Mouse (Mus musculus) small intestine, adult 2 months (tissue): ENCODE measurements around the gene H2-Aa. TPM values are rescaled to one million over a fixed set of nuclear protein-coding genes. Genes with fewer than 3 reads are reported as not detected.

ENCODE experiments used
- H3K27ac ChIP-seq: fragments of 200-500 bp; 2 replicates; pipeline ENCODE4 v1.5.1; 2012; ENCODE audit warnings: low read depth, low read length, control low read depth, inconsistent platforms; ENCODE audit not compliant: insufficient read depth
- H3K27me3 ChIP-seq: fragments of 200-500 bp; 2 replicates; pipeline ENCODE4 v1.6.1; 2012; ENCODE audit warnings: mild to moderate bottlenecking, moderate library complexity, low read length, inconsistent platforms; ENCODE audit not compliant: control insufficient read depth, insufficient read depth
- H3K36me3 ChIP-seq: fragments of 200-500 bp; 2 replicates; pipeline ENCODE4 v1.6.1; 2012; ENCODE audit warnings: mild to moderate bottlenecking, low read length, control low read depth, inconsistent platforms; ENCODE audit not compliant: control insufficient read depth, insufficient read depth
- H3K4me1 ChIP-seq: fragments of 200-500 bp; 2 replicates; pipeline ENCODE4 v1.6.1; 2012; ENCODE audit warnings: low read length, inconsistent platforms, mixed read lengths; ENCODE audit not compliant: control insufficient read depth, insufficient read depth, insufficient read length
- H3K4me3 ChIP-seq: fragments of 200-500 bp; 2 replicates; pipeline ENCODE4 v1.5.1; 2012; ENCODE audit warnings: low read depth, mild to moderate bottlenecking, control low read depth, inconsistent platforms, low read length, moderate library complexity
- CTCF ChIP-seq: fragments of 200-500 bp; IDR thresholded peaks from 2 replicates; pipeline ENCODE4 v1.5.1; 2012; ENCODE audit warnings: low read depth, mild to moderate bottlenecking, control low read depth, inconsistent platforms, low read length, moderate library complexity, mixed read lengths; ENCODE audit not compliant: insufficient replicate concordance, insufficient read length; ENCODE audit errors: extremely low read depth
- POLR2A ChIP-seq: fragments of 200-500 bp; IDR thresholded peaks from 2 replicates; pipeline ENCODE4 v1.6.1; 2012; ENCODE audit warnings: low read depth, mild to moderate bottlenecking, control low read depth, inconsistent platforms, low read length, moderate library complexity
- WGBS: fragments of 180-500 bp; shearing (Covaris S2); methylation state at CpG from one replicate; pipeline ENCODE4 v1.1.7; 2018; 5-methylcytosine and 5-hydroxymethylcytosine counted together
- polyA plus RNA-seq: library from polyadenylated mRNA; depleted of rRNA; stranded (reverse); fragments of >200 nt; gene quantifications from 2 replicates; pipeline ENCODE4 v1.2.3, GENCODE M21; 2012

Gene H2-Aa
- polyA plus RNA-seq, 1 experiment = 792 TPM

DNA sequence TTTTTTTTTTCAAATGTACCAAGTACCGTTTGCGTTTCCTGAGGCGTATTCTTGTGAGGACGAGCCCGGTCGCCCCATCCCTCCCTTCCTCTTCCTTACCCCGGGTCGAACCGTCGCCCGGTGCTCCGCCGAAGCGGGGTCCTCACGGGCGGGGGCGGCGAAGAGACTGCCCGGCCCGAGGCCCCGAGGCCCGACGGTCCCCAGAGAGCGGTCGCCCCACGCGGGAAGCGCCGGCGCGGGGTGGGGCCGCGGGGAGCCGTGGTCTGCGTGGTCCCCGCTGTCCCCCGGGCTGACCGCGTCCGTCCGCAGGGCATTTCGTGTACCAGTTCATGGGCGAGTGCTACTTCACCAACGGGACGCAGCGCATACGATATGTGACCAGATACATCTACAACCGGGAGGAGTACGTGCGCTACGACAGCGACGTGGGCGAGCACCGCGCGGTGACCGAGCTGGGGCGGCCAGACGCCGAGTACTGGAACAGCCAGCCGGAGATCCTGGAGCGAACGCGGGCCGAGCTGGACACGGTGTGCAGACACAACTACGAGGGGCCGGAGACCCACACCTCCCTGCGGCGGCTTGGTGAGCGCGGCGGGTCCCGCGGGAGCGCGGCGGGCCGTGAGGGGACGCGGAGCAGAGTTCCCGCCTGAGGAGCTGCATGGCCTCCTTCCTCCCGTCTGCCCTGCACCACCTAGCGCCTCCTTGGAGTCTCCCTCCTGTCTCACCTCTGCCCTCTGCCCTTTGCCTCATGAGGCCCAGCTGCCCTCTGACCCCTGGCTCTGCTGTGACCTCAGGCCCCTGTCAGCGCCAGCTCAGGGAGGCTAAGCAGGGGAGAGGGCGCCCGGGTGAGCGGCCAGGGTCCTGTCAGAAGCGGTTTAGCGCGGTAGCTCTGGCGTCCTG lies 22.9 kb downstream of the H2-Aa start:
- H3K4me1 ChIP-seq = peaks cover 25% of the 10 kb centered on the region
- peak overlapping the region; percentile 34 for H3K27ac ChIP-seq
- peaks cover 27% of the 10 kb centered on the region for H3K36me3 ChIP-seq
- TF ChIP-seq CTCF (no peak), POLR2A (no peak; the same call in 1 of the 2 replicates)
- peaks cover 3% of the 10 kb centered on the region; the same call in 1 of the 2 replicates for H3K27me3 ChIP-seq
- WGBS = 3% methylated on average over 85 of the region's 93 CpGs
- peak overlapping the region; percentile 82 for H3K4me3 ChIP-seq

DNA sequence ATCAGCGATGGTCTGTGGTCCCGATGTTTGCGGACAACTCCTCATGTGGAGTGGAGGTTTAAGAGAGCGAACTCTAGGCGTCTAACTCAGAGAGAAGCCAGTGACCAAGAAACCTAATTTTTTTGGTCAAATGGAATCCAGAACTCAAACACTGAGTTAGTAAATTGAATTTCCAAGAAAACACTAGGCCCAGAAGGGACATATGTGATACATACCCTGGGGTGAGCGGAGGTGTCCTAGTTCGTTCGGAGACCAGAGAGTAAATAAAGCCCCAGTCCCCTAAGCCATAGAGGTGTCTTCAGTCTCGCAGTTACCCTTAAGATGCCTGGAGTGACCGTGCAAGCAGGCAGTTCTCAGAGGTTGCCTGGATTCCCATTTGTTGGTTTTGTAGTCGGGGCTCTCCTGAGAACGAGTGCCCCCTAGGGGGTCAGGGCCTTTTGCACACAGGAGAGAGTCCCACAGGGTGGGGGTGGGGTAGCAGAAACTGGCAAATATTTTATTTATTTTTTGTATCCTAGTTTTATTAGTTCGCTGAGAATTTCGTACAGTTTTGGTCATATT lies 23.7 kb downstream of the H2-Aa start:
- H3K4me1 ChIP-seq = peaks cover 23% of the 10 kb centered on the region
- H3K36me3 ChIP-seq = peaks cover 22% of the 10 kb centered on the region
- H3K4me3 ChIP-seq = peak overlapping the region; percentile 82
- peak overlapping the region; percentile 31 for H3K27ac ChIP-seq
- 9% methylated on average over 14 of the region's 14 CpGs for WGBS
- H3K27me3 ChIP-seq = peaks cover 3% of the 10 kb centered on the region; the same call in 1 of the 2 replicates
- TF ChIP-seq POLR2A = no peak
- TF ChIP-seq CTCF = peak; percentile 56; the same call in 1 of the 2 replicates

DNA sequence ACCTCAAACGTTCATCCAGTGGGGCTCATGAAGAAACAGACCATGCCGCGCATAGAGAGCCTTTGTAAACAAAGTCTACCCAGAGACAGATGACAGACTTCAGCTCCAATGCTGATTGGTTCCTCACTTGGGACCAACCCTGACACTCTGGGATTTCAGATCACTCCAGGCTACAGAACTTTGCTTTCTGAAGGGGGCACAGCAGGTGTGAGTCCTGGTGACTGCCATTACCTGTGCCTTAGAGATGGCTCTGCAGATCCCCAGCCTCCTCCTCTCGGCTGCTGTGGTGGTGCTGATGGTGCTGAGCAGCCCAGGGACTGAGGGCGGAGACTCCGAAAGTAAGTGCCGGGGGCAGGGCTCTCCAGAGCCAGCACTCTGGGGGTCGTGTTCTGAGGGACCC lies 24.6 kb downstream of the H2-Aa start:
- peaks cover 3% of the 10 kb centered on the region; the same call in 1 of the 2 replicates for H3K27me3 ChIP-seq
- peak overlapping the region; percentile 61 for H3K27ac ChIP-seq
- H3K4me1 ChIP-seq = peaks cover 17% of the 10 kb centered on the region
- TF ChIP-seq POLR2A (peak; percentile 85; the same call in 1 of the 2 replicates), CTCF (no peak)
- WGBS = 2% methylated on average over 8 of the region's 8 CpGs
- peak overlapping the region; percentile 82 for H3K4me3 ChIP-seq
- H3K36me3 ChIP-seq = peaks cover 14% of the 10 kb centered on the region; the same call in 1 of the 2 replicates

DNA sequence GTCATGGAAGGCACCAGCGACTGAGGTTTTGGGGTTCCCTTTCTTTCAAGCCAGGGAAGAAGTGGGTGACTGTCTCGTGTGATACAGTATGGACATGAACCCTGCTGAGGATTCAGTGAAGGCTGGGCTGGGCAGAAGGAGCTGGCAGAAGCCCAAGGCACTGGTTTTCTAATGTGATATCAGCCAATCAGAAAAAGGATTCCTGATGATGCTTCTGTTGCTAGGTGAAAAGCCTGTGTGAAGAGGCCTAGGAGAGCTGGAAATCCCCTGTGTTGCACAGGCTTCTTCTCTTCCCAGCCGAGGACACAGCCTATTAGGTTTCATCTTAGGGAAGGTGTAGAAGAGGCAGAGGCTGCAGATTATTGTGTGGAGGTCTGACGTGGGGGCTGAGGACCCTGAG lies 26.1 kb downstream of the H2-Aa start:
- Histone ChIP-seq H3K27ac (peak overlapping the region; percentile 69), H3K4me3 (no peak overlapping the region), H3K27me3 (peaks cover 3% of the 10 kb centered on the region; the same call in 1 of the 2 replicates), H3K4me1 (peaks cover 15% of the 10 kb centered on the region), H3K36me3 (0 out of 2 replicates have a peak, but pooled peaks cover 3% of the 10 kb centered on the region)
- WGBS = 20% methylated on average over 4 of the region's 4 CpGs
- TF ChIP-seq POLR2A (no peak; the same call in 1 of the 2 replicates), CTCF (no peak)

DNA sequence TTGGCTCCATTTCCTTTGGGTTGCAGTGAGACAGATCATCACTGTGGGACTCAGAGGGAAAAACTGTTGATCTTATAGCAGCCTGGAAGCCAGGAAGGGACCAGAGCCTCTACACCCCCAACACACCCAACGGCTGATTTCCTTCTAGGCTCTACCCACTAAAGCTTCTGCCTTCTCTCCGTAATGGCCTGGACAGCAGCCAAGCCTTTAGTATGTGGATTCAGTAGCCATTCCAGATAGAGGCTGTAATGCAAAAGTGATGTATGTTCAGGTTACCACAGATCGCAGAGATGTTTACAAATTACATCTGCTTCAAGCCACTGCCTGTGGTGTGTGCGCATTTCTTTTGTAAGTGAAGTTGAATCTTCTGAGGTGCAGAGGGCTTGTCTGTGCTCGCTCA lies 27.1 kb downstream of the H2-Aa start:
- 41% methylated on average over 5 of the region's 5 CpGs for WGBS
- Histone ChIP-seq H3K36me3 (0 out of 2 replicates have a peak, but pooled peaks cover 3% of the 10 kb centered on the region), H3K27me3 (peaks cover 3% of the 10 kb centered on the region; the same call in 1 of the 2 replicates), H3K4me1 (peaks cover 15% of the 10 kb centered on the region), H3K4me3 (no peak overlapping the region), H3K27ac (no peak overlapping the region)
- TF ChIP-seq CTCF = no peak
- no peak for TF ChIP-seq POLR2A

DNA sequence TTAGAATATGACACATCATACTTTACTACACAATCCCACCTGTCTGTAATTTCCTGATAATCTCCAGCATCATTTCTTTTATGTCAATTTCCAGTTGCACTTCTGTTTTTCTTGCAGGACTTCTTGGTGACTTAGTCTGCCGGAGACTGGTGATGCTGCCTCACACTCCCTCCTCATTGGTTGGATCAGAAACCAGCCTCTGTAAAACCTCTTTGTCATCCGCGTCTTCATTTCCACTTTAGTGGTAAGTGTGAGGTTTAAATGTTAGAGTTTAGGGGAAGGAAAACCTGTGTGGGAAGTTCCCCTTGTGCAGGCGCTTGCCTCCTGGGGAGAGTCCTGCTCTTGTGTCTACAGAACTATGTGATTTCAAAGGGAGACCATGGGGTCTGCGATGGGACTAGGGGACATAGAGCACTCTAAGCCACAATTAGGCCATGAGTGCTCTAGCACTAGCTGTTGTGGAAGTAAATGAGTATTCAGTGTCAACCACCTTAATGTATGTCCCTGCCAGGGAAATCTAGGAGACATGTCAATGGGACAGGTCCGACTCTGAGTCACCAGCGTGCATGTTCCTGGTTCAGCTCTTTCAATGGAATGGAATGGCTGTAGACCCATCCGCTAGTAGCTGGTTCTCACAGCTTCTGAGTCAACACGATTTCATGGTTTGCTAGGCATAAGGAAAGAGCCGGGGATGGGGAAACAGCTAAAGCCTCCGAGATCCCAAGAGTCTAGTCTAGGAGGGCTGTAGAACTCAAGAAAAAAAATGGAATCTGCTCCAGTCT lies 29.8 kb downstream of the H2-Aa start, which contains the start of gene H2-Ab1:
Gene H2-Ab1, plus strand, starts transcription at position 96 of the 782 bp plus-strand sequence.
- Histone ChIP-seq H3K4me1 (peaks cover 10% of the 10 kb centered on the region; the same call in 1 of the 2 replicates), H3K36me3 (no peaks in the 10 kb centered on the region), H3K4me3 (peak within 1 kb of the TSS; percentile 28; the same call in 1 of the 2 replicates), H3K27ac (peak within 1 kb of the TSS; percentile 53), H3K27me3 (no peaks in the 10 kb centered on the region)
- TF ChIP-seq POLR2A = peak; percentile 29; the same call in 1 of the 2 replicates
- no peak for TF ChIP-seq CTCF
- 62% methylated on average over 11 of the region's 11 CpGs for WGBS
